Comparison of ENCODE assay signal across 23 mouse cellular contexts in the genomic region with DNA sequence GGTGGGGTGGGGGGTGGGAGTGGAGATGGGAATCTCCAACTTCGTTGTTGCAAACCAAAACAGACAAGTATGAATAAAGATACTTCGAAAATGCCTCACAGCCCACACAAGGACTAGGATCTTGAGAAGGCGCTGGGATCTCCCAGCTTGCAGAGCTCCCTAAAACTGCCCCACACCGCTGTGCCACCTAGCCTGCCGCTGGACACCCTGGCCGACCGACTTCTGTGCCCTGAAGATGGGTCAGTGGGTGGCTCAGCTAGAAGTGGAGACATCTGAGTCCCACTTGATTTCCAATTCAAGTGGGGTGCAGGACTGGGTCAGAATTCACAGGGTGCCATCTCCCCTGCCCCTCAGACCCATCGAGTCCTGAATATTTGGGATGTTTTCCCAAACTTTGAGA. TPM values are rescaled to one million over a fixed set of nuclear protein-coding genes. Genes with fewer than 3 reads are reported as not detected.
DNase-seq lines count a peak whose midpoint lies in the region; ATAC-seq and TF ChIP-seq lines count a peak whose summit lies in the region.
"Had no signal": no experiment of that assay in that cellular context is flagged by ENCODE, and none has a peak within 500 bp of the region (broad histone marks: within the 10 kb centered on the region; RNA-seq: fewer than 3 reads in every experiment).

No protein-coding gene starts in this region.

- no peak for DNase-seq in heart, embryonic 10.5 days (ENCODE audit: low spot score)
- no peak for DNase-seq in heart, postnatal 25 days (ENCODE audit: low spot score)
- peak; percentile 56 for DNase-seq in intestine, embryonic 14.5 days (ENCODE audit: low spot score)
- no peak for DNase-seq in MEL (ENCODE audit: low read depth, low spot score)
- no peak for DNase-seq in right cerebral cortex, adult 2 months (ENCODE audit: low spot score in 2 of 2)
- DNase-seq in adrenal gland, postnatal 4 days (ENCODE audit: low spot score in 2 of 2): no peak
- DNase-seq: adrenal gland, postnatal 14 days; cerebellum, adult 2 months; gastrocnemius, postnatal 10 days; kidney, postnatal 10 days; layer of hippocampus, adult 9-11 months; liver, postnatal 0 days; lung, postnatal 14 days; right cerebral cortex, postnatal 4 days; thymus, postnatal 25 days had no signal

- intact Hi-C loops in heart, postnatal 25 days (cut with DNase I): no loop called here

- H3K4me1 ChIP-seq in heart, embryonic 10.5 days: peaks cover 61% of the 10 kb centered on the region
- H3K4me1 ChIP-seq in intestine, embryonic 14.5 days (replicated peaks; ENCODE audit: control insufficient read depth, insufficient read depth, low read length): peaks cover 15% of the 10 kb centered on the region
- peaks cover 22% of the 10 kb centered on the region for H3K4me1 ChIP-seq in intestine, embryonic 15.5 days (replicated peaks)
- H3K4me1 ChIP-seq in MEL (ENCODE audit: control insufficient read depth in 1 of 2, insufficient read depth in 2 of 2, low read length in 2 of 2): peaks cover 0 to 7% of the 10 kb centered on the region in 2 experiments; a peak in 3 of 4 replicates
- peaks cover 27% of the 10 kb centered on the region for H3K4me1 ChIP-seq in embryonic facial prominence, embryonic 12.5 days

- TF ChIP-seq RAD21 in MEL (IDR thresholded peaks at IDR 0.05; ENCODE audit: low read depth, low read length): no peak

- H3K9ac ChIP-seq in intestine, embryonic 14.5 days (ENCODE audit: low read length): no peak overlapping the region
- H3K9ac ChIP-seq in intestine, embryonic 15.5 days: no peak overlapping the region
- 0 out of 2 replicates have a peak overlapping the region, but pooled peaks have one; percentile 2 for H3K9ac ChIP-seq in MEL (ENCODE audit: control insufficient read depth, low read depth, low read length, poor library complexity, severe bottlenecking)
- H3K9ac ChIP-seq in embryonic facial prominence, embryonic 12.5 days: no peak overlapping the region
- H3K9ac ChIP-seq: limb, embryonic 15.5 days; liver, postnatal 0 days had no signal

- no peak for TF ChIP-seq EP300 in MEL (IDR thresholded peaks at IDR 0.05; ENCODE audit: low read depth in 1 of 2, low read length in 2 of 2)

- H3K27ac ChIP-seq in heart, embryonic 10.5 days: no peak overlapping the region; the same call in 1 of the 2 replicates
- H3K27ac ChIP-seq in intestine, embryonic 14.5 days (ENCODE audit: low read depth): no peak overlapping the region
- H3K27ac ChIP-seq in intestine, embryonic 15.5 days: no peak overlapping the region
- H3K27ac ChIP-seq in MEL (ENCODE audit: control insufficient read depth, low read depth, low read length): no peak overlapping the region; the same call in 1 of the 2 replicates
- H3K27ac ChIP-seq in embryonic facial prominence, embryonic 12.5 days: no peak overlapping the region
- H3K27ac ChIP-seq: limb, embryonic 15.5 days had no signal

- no peak for TF ChIP-seq POLR2A in MEL (IDR thresholded peaks at IDR 0.05; ENCODE audit: control insufficient read depth in 1 of 2, insufficient read depth in 1 of 2, low read depth in 1 of 2, low read length in 2 of 2, poor library complexity in 1 of 2)

- WGBS in heart, embryonic 10.5 days: 36% methylated on average over 8 of the region's 8 CpGs
- WGBS in intestine, embryonic 14.5 days: 29% methylated on average over 8 of the region's 8 CpGs
- WGBS in intestine, embryonic 15.5 days: 16% methylated on average over 8 of the region's 8 CpGs
- whole genome bisulfite sequencing in embryonic facial prominence, embryonic 12.5 days: 12% methylated on average over 8 of the region's 8 CpGs

- H3K4me2 ChIP-seq in intestine, embryonic 14.5 days (ENCODE audit: low read length): no peak overlapping the region
- H3K4me2 ChIP-seq in intestine, embryonic 15.5 days (replicated peaks): no peak overlapping the region
- peak overlapping the region; percentile 91 for H3K4me2 ChIP-seq in embryonic facial prominence, embryonic 12.5 days (replicated peaks)

- peaks cover 21% of the 10 kb centered on the region; the same call in 1 of the 2 replicates for H3K36me3 ChIP-seq in heart, embryonic 10.5 days
- H3K36me3 ChIP-seq in intestine, embryonic 14.5 days (ENCODE audit: control insufficient read depth, insufficient read depth, low read length): no peaks in the 10 kb centered on the region
- no peaks in the 10 kb centered on the region for H3K36me3 ChIP-seq in intestine, embryonic 15.5 days
- H3K36me3 ChIP-seq in MEL (ENCODE audit: control insufficient read depth in 1 of 2, insufficient read depth in 2 of 2, low read length in 2 of 2): peaks cover 0 to 6% of the 10 kb centered on the region in 2 experiments; a peak in 3 of 4 replicates
- 0 out of 2 replicates have a peak, but pooled peaks cover 3% of the 10 kb centered on the region for H3K36me3 ChIP-seq in embryonic facial prominence, embryonic 12.5 days
- H3K36me3 ChIP-seq: limb, embryonic 15.5 days had no signal

- TF ChIP-seq CTCF in MEL (IDR thresholded peaks at IDR 0.05 in 2 of 3, conservative IDR thresholded peaks at IDR 0.05 in 1 of 3; ENCODE audit: control insufficient read depth in 1 of 3, insufficient read depth in 1 of 3, low read depth in 2 of 3, low read length in 3 of 3, poor library complexity in 1 of 3, severe bottlenecking in 1 of 3): no peak

- no peak for ATAC-seq in intestine, embryonic 14.5 days (replicated peaks; ENCODE audit: low FRiP score, low TSS enrichment, low read depth)
- ATAC-seq in intestine, embryonic 15.5 days: no peak
- ATAC-seq in embryonic facial prominence, embryonic 12.5 days (ENCODE audit: insufficient number of reproducible peaks, insufficient read depth, low FRiP score, low TSS enrichment): no peak
- ATAC-seq: activated CD4-positive, CD25-positive, alpha-beta regulatory T cell, adult 4 months; liver, postnatal 0 days; Patski had no signal

- H3K27me3 ChIP-seq in heart, embryonic 10.5 days (ENCODE audit: insufficient read depth, poor library complexity, severe bottlenecking): peaks cover 100% of the 10 kb centered on the region
- H3K27me3 ChIP-seq in intestine, embryonic 14.5 days (replicated peaks; ENCODE audit: control insufficient read depth, insufficient read depth, low read length): peaks cover 99% of the 10 kb centered on the region
- H3K27me3 ChIP-seq in intestine, embryonic 15.5 days (replicated peaks): peaks cover 96% of the 10 kb centered on the region
- no peaks in the 10 kb centered on the region for H3K27me3 ChIP-seq in MEL (ENCODE audit: control insufficient read depth in 1 of 2, insufficient read depth in 2 of 2, low read length in 2 of 2)
- H3K27me3 ChIP-seq in embryonic facial prominence, embryonic 12.5 days: peaks cover 84% of the 10 kb centered on the region
- H3K27me3 ChIP-seq: Patski had no signal

- H3K9me3 ChIP-seq in heart, embryonic 10.5 days: no peaks in the 10 kb centered on the region
- peaks cover 4% of the 10 kb centered on the region; the same call in 1 of the 2 replicates for H3K9me3 ChIP-seq in intestine, embryonic 14.5 days (ENCODE audit: control insufficient read depth, low read length)
- no peaks in the 10 kb centered on the region; the same call in 1 of the 2 replicates for H3K9me3 ChIP-seq in intestine, embryonic 15.5 days
- no peaks in the 10 kb centered on the region for H3K9me3 ChIP-seq in MEL (replicated peaks; ENCODE audit: insufficient read depth, low read length)
- H3K9me3 ChIP-seq in embryonic facial prominence, embryonic 12.5 days: no peaks in the 10 kb centered on the region
- H3K9me3 ChIP-seq: limb, embryonic 15.5 days had no signal

- H3K79me2 ChIP-seq in MEL (ENCODE audit: control insufficient read depth, insufficient read depth, low read length, poor library complexity): peaks cover 58% of the 10 kb centered on the region

- peak overlapping the region; percentile 78; the same call in 1 of the 2 replicates for H3K4me3 ChIP-seq in heart, embryonic 10.5 days
- no peak overlapping the region for H3K4me3 ChIP-seq in intestine, embryonic 14.5 days (ENCODE audit: low read depth, low read length)
- H3K4me3 ChIP-seq in intestine, embryonic 15.5 days (replicated peaks): no peak overlapping the region
- no peak overlapping the region for H3K4me3 ChIP-seq in MEL (ENCODE audit: control insufficient read depth in 1 of 2, insufficient read depth in 1 of 2, low read depth in 2 of 2, low read length in 2 of 2)
- peak overlapping the region; percentile 64 for H3K4me3 ChIP-seq in embryonic facial prominence, embryonic 12.5 days
- H3K4me3 ChIP-seq: erythroblast, embryonic 14.5 days had no signal

RNA-seq across cellular contexts. Expression of gene Foxc2, which starts 5.7 kb away (rescaled TPM):
- 12.4 and 14.8 TPM in 2 replicates for polyA plus RNA-seq in heart, embryonic 10.5 days (2016; fragmentation: Nextera tagmentation; extraction: Ambion mirVana)
- 1 to 10 TPM; 2.0 to 2.2 TPM for total RNA-seq in heart, postnatal 25 days (2021)
- polyA plus RNA-seq in intestine, embryonic 14.5 days (2014; fragmentation: Nextera tagmentation; extraction: Ambion mirVana): 0.43 and 0.48 TPM in 2 replicates
- 0.69 and 0.80 TPM in 2 replicates for polyA plus RNA-seq in intestine, embryonic 15.5 days (2015; fragmentation: Nextera tagmentation; extraction: Ambion mirVana)
- 15.4 and 19.2 TPM in 2 replicates for total RNA-seq in MEL (2012; rRNA removed)
- polyA plus RNA-seq in MEL (2012; ENCODE audit: insufficient read depth in 1 of 2, insufficient read length in 2 of 2, low read depth in 1 of 2, low replicate concordance in 2 of 2, missing spikeins in 1 of 2): 10 to 100 TPM in 1 of 2 experiments, not detected in 1; 13.6 TPM
- polyA plus RNA-seq in embryonic facial prominence, embryonic 12.5 days (2016; fragmentation: Nextera tagmentation; extraction: Ambion mirVana): 26.8 and 29.8 TPM in 2 replicates
- total RNA-seq in adrenal gland, postnatal 4 days (2021): 10 to 100 TPM in 1 of 2 experiments, 1 to 10 TPM in 1; 9.8 to 15.2 TPM
- polyA plus RNA-seq: activated CD4-positive, CD25-positive, alpha-beta regulatory T cell, adult 4 months; erythroblast, embryonic 14.5 days had no signal

RNA-seq across cellular contexts. Expression of gene Foxl1, which starts 6.0 kb away (rescaled TPM):
- 0.53 and 2.0 TPM in 2 replicates for polyA plus RNA-seq in heart, embryonic 10.5 days (2016; fragmentation: Nextera tagmentation; extraction: Ambion mirVana)
- total RNA-seq in heart, postnatal 25 days (2021): under 1 TPM in 1 of 2 experiments, not detected in 1; 0.16 TPM
- polyA plus RNA-seq in intestine, embryonic 14.5 days (2014; fragmentation: Nextera tagmentation; extraction: Ambion mirVana): 6.5 and 7.7 TPM in 2 replicates
- 9.0 and 9.3 TPM in 2 replicates for polyA plus RNA-seq in intestine, embryonic 15.5 days (2015; fragmentation: Nextera tagmentation; extraction: Ambion mirVana)
- 0.12 and 0.13 TPM in 2 replicates for total RNA-seq in MEL (2012; rRNA removed)
- under 1 TPM in 1 of 2 experiments, not detected in 1; 0.07 TPM for polyA plus RNA-seq in MEL (2012; ENCODE audit: insufficient read depth in 1 of 2, insufficient read length in 2 of 2, low read depth in 1 of 2, low replicate concordance in 2 of 2, missing spikeins in 1 of 2)
- polyA plus RNA-seq in embryonic facial prominence, embryonic 12.5 days (2016; fragmentation: Nextera tagmentation; extraction: Ambion mirVana): 4.6 and 5.2 TPM in 2 replicates
- total RNA-seq in adrenal gland, postnatal 4 days (2021): 1 to 10 TPM; 1.2 to 1.8 TPM
- polyA plus RNA-seq: activated CD4-positive, CD25-positive, alpha-beta regulatory T cell, adult 4 months; cerebellum, adult 2 months; erythroblast, embryonic 14.5 days; liver, postnatal 0 days; neural tube, embryonic 14.5 days; testis, adult 2 months had no signal

RNA-seq across cellular contexts. Expression of gene Mthfsd, which starts 13.5 kb away (rescaled TPM):
- polyA plus RNA-seq in heart, embryonic 10.5 days (2016; fragmentation: Nextera tagmentation; extraction: Ambion mirVana): 57.0 and 58.7 TPM in 2 replicates
- 10 to 100 TPM; 13.2 to 14.2 TPM for total RNA-seq in heart, postnatal 25 days (2021)
- polyA plus RNA-seq in intestine, embryonic 14.5 days (2014; fragmentation: Nextera tagmentation; extraction: Ambion mirVana): 59.2 and 62.9 TPM in 2 replicates
- polyA plus RNA-seq in intestine, embryonic 15.5 days (2015; fragmentation: Nextera tagmentation; extraction: Ambion mirVana): 50.6 and 52.3 TPM in 2 replicates
- 46.1 and 49.8 TPM in 2 replicates for total RNA-seq in MEL (2012; rRNA removed)
- 10 to 100 TPM in 1 of 2 experiments, not detected in 1; 62.6 TPM for polyA plus RNA-seq in MEL (2012; ENCODE audit: insufficient read depth in 1 of 2, insufficient read length in 2 of 2, low read depth in 1 of 2, low replicate concordance in 2 of 2, missing spikeins in 1 of 2)
- 66.9 and 75.0 TPM in 2 replicates for polyA plus RNA-seq in embryonic facial prominence, embryonic 12.5 days (2016; fragmentation: Nextera tagmentation; extraction: Ambion mirVana)
- total RNA-seq in adrenal gland, postnatal 4 days (2021): 10 to 100 TPM; 39.2 to 42.7 TPM

RNA-seq across cellular contexts. Expression of gene Foxf1, which starts 37.5 kb away (rescaled TPM):
- polyA plus RNA-seq in heart, embryonic 10.5 days (2016; fragmentation: Nextera tagmentation; extraction: Ambion mirVana): 3.1 and 41.3 TPM in 2 replicates
- total RNA-seq in heart, postnatal 25 days (2021): under 1 TPM in 1 of 2 experiments, not detected in 1; 0.20 TPM
- 129 and 149 TPM in 2 replicates for polyA plus RNA-seq in intestine, embryonic 14.5 days (2014; fragmentation: Nextera tagmentation; extraction: Ambion mirVana)
- 105 and 126 TPM in 2 replicates for polyA plus RNA-seq in intestine, embryonic 15.5 days (2015; fragmentation: Nextera tagmentation; extraction: Ambion mirVana)
- not detected in 2 replicates for total RNA-seq in MEL (2012; rRNA removed)
- polyA plus RNA-seq in MEL (2012; ENCODE audit: insufficient read depth in 1 of 2, insufficient read length in 2 of 2, low read depth in 1 of 2, low replicate concordance in 2 of 2, missing spikeins in 1 of 2): not detected
- 35.0 and 35.9 TPM in 2 replicates for polyA plus RNA-seq in embryonic facial prominence, embryonic 12.5 days (2016; fragmentation: Nextera tagmentation; extraction: Ambion mirVana)
- 1 to 10 TPM; 1.1 TPM for total RNA-seq in adrenal gland, postnatal 4 days (2021)
- polyA plus RNA-seq: activated CD4-positive, CD25-positive, alpha-beta regulatory T cell, adult 4 months; erythroblast, embryonic 14.5 days had no signal

Comparison
In these comparisons a context has a peak if more than half of its experiments do, and no peak if none do; other contexts are left out.
1. H3K4me3 ChIP-seq: peak in heart, embryonic 10.5 days (single experiment) and embryonic facial prominence, embryonic 12.5 days (single experiment); none in intestine, embryonic 14.5 days (single experiment), intestine, embryonic 15.5 days (single experiment) and MEL (0 of 2).